Mouse (Mus musculus): ENCODE data around the gene Cbx4. TPM values are rescaled to one million over a fixed set of nuclear protein-coding genes. Genes with fewer than 3 reads are reported as not detected.
A peak's percentile ranks its signal among the peaks of the same experiment; 100 is the strongest.

Gene Cbx4
- 1 to 10 TPM; 6.5 to 7.2 TPM for total RNA-seq (2021)
- long read RNA-seq, experiment 1, full-length matches to known transcripts: 1 of 1 reads
- long read RNA-seq, experiment 1, partial matches to known transcripts: 0 of 1 reads
- long read RNA-seq, experiment 1, other reads (novel, unspliced or antisense): 0 of 1 reads
- long read RNA-seq, experiment 2, partial matches to known transcripts: 0 of 2 reads
- long read RNA-seq, experiment 2, other reads (novel, unspliced or antisense): 2 of 2 reads

GRCm38 (mm10) chr11:119086144-119086971 lies at the start of gene Cbx4:
Cbx4 (minus strand) TSS chr11:119086221.
- peak; percentile 89 to 96 for DNase-seq

GRCm38 (mm10) chr11:119134586-119134985 lies 48.6 kb upstream of the Cbx4 start:
- DNase-seq: peak in 1 of 2 experiments; percentile 14

GRCm38 (mm10) chr11:119133437-119134221 lies 47.6 kb upstream of the Cbx4 start:
- DNase-seq: peak; percentile 78 to 82

DNA sequence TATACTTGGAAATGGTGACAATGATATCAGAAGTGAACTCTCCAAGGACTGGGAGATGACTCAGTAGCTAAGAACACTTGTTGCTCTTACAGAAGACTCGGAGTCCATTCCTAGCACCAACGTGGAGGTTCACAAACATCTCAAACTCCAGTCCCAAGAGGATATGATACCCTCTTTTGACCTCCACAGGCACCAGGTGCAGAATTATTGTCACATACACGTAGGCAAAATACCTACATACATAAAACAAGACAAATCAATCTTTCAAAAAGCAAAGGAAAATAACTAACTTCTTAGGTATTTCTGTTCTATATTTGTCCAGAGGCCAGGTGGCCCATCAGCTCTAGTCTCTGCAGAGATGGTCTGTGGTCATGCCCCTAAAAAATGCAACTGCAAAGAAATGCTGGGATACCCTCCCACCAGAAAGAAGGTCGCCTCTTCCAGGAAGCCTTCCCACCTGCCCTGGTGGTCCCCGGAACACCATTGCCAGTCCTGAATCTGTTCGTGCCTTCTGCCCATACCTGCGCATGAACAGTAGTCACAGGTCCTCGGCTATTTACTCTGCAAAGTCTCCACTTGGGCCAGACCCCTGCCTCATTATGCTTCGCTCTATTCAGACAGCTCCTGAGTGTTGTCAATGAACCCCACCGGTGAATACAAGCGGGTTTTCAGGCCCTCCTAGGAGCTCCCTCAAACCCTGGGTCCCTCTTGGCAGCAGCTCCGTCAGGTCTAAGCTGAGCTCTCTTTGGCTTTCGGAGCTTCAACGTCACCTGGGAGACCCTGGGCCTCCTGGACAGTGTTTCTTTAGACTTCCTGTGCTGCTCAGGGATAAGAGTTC lies 46.4 kb upstream of the Cbx4 start:
- no peak for DNase-seq

DNA sequence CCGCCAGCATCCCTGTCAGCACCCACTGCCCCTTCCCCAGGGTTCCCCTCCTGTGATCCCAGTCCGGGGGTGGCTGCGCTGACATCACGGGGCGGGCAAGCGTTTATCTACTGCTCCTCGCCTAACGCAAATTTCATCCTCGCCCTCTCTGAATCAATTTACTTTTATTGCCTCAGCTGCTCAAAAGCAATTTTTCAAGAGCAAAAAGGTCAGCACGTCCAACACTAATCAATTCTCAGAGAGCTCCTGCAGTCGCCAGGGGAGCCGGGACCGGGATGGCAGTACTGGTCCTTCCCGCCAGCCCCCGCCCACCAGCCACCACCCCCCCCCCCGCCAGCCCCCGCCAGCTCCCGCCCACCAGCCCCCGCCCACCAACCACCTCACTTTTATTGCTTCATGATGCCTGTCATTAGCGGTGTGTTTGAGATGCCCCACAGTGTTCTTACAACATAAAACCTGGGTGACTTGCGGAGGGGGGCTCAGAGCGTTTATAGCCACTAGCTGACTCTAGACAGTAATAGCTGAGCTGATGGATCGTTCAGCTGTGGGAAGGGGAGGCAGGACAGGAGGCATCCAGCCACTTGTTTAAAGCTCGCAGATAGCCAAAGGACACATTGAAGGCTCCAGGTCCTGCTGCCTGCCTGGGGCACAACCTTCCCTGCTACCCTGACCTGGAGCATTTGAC lies 44.2 kb upstream of the Cbx4 start:
- no peak for DNase-seq

DNA sequence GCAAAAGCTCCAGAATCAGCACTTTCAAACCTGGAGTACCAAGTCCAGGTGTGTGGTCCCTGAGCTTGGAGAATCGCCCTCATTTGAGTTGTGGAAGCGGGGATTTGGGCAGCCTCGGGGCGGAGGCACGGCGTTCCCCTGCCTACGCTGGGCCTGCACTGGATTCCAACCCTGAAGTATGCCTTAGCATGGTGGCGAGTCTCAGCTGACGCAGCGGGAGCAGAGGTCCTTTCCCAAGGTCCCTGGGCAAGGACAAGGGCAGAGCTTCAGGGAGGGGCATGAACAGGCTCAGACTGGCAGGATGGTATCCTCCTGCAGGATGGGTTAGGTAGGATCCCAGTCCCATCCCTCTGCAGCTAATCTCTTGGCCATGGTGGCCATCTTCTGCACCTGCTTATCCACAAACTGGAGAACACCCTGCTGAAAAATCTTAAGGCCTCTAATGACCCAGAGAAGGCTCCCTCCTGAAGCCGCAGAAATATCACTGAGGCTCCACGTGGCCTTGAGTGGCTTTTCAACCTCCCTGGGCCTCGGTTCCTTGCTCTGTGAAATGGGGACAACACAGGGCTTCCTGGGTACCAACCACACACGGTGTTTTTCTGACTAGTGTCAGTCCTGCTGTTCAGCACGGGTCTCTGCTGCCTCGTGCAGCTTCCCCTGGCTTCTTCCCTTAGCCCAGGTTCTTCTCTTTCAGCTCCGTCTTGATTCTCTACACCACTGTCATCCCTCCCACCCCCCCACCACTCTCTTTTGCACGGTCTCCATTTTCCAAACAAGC lies 43.4 kb upstream of the Cbx4 start:
- no peak for DNase-seq

DNA sequence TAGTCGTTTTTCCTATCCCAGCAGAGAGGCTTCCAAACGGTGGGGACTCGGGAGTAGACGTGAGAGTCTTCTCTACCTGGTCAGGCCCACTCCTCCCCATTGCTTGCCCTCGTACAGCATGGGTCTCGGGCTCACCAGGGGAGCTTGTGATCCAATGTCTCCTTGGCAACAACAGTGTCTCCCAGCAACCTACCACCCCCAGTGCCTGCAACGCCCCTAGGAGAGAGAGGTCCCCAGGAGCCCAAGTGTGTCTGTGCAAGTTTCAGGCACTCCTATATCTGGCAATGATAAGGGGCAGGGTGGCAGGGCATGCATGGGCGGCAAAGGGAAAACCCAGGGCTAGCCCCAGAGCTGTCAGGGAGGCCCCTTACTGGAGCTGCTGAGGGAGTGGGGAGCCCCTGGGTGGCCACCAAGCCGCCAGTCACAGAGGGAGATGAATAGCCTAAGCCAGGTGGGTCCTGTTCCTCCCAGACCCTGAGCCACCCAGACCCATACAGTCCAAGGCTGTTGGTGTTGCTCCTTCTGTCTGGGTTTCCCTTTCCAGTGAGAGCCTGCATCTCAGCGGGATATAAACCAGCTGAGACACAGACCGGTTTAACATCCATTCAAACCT lies 42.8 kb upstream of the Cbx4 start:
- DNase-seq: no peak

GRCm38 (mm10) chr11:119127686-119128473 lies 41.9 kb upstream of the Cbx4 start:
- DNase-seq: peak; percentile 74 to 83

GRCm38 (mm10) chr11:119127147-119127546 lies 41.1 kb upstream of the Cbx4 start:
- no peak for DNase-seq

DNA sequence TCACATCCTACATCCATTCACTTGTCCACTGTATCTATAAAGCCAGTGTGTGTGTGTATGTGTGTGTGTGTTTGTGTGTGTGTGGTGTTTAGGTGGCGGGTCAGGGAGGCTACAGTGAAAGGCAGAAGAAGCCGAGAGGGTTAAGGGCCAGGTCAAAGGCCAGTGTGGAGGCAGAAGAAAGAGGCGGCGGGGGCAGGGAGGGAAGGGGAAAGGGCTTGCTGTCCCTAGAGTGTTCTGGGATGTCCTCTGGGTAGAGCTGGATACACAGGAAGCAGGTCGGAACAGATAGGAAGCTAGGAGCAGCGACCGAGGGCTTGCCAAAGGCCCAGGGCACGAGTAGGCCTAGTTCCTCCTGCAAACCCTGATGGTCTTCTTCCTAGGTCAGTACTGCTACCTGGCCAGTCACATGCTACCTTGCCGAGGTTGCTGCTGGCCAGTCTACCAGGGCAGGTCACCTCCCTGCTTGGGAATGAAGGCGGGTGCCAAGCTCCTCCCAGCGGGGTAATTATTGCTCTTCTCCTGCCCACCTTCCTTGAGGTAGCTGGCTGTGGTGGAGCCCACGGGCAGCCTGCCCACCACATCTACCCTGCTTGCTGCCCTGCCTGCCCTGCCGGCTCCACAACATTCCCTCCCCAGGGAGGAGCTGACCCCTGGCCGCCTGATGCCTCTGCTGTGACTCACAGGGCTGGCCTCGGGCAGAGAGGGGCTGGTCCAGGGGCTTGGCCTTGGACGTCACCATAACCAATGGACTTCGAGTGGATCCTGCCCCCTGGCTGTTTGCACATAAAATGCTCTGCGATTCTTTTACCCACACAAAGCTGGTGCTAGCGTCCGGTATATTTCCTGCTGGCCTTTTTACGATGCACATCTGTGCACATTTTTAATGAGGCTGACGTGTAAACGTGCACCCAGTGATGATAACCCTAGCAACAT lies 40.2 kb upstream of the Cbx4 start:
- DNase-seq: peak; percentile 91 to 93

- peak; percentile 80 to 87 for DNase-seq
Observed at GRCm38 (mm10) chr11:119124536-119124935, 38.5 kb upstream of the Cbx4 start.

DNA sequence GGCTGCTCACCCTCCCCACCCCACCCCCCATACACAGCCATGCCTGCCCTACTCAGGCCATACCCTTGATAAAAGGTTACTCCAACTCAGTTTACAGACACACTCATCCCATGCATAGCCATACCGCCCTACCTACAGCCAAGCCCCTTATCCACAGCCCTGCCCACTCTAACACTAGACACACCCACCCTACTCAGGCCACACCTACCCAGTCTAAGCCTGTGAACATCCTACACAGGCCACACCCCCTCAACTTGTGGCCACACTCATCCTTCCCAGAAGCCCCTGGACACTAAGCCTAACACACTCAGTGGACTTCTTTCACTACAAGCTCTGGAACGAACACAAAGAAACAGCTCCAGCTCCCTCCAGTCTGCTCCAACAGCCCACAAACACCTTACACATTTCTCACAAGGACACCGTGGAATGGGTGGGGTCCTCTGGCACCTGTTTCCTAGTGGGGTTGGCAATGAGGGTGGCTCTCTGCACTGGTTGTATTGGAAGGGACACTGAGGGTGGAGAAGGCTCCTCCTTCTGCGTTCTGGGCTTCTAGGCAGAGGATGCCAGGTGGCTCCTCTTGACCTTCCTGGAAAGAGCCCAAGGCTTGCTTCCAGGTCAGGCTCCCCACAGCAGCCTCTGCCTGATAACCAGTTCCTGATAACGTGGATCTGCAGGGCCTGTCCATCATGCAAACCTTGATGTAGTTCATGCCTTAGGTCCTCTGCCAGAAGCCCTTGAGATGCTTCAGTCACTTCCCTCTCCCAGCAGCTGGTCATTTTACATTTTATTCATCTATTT lies 37.7 kb upstream of the Cbx4 start:
- peak in 1 of 2 experiments; percentile 42 for DNase-seq

DNA sequence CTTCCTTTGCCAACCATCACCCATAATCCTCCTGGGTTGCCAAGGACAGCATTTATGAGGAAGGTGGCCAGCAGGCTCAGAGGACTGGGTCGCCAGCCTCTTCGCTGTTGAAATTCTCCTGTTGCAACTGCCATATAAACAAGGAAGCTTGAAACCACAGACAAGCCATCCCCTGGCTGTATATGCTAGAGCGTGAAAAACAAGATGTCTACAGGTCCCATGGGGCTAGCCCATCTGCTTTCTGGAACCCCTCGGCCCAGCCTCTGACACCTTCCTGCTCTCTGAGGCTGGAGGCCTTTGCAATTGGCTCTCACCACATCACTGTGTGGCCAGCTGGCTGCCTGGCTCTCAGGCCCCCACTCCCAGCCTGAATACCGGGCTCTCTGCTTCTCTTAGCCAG lies 36.4 kb upstream of the Cbx4 start:
- DNase-seq: no peak

DNA sequence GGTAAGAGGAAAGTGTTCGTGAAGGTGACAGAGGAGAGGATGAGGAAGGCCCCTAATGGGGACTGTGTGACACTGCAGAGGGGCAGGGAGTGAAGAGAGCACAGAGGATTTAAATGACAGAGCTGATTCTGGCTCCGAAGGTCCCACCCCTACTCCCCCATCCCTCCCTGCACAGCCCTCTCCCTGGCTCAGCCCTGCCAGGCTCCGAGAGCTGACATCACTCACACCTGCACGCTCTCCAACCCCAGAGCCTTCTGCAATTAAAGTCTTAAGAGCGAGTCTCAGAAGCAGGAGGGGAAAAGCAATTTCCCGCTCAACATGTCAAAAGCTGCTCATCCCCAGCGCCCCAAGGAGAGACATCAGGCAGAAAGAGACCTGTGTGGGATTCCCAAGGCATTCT lies 32.9 kb upstream of the Cbx4 start:
- no peak for DNase-seq

DNA sequence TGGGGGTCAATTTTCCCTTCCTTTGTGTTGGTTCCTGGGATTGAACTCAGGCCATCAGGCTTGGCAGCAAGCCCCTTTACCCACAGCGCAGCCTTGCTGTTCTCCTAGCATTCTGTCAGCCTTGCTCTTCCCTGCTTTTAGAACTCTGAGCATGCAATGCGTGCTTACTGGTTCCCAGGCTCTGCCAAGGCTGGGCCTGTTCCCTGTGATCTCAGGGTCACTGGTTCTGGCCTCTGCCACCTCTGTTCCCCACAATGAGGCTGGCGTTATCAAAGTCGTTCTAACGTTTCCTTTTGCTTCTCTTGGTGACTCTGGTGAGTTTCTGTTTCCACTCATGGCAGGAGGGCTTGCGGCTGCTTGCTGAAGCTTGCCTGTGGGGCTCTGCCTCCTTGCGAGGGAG lies 31.9 kb upstream of the Cbx4 start:
- no peak for DNase-seq

GRCm38 (mm10) chr11:119116992-119117391 lies 31.0 kb upstream of the Cbx4 start:
- no peak for DNase-seq

DNA sequence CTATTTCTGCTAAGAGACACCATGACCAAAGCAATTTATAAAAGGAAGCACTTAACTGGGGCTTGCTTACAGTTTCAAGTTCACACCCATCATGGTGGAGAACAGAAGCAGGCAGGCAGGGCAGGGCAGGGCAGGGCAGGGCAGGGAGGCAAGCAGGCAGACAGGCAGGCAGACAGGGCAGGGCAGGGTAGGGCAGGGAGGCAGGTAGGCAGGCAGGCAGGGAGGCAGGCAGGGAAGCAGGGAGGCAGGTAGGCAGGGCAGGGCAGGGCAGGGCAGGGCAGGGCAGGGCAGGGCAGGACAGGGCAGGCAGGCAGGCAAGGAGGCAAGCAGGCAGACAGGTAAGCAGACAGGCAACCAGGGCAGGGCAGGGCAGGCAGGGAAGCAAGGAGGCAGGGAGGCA lies 26.7 kb upstream of the Cbx4 start:
- DNase-seq: no peak
